Mouse (Mus musculus): Measurements from ENCODE around the gene Ttc34. TPM values are rescaled to one million over a fixed set of nuclear protein-coding genes. Genes with fewer than 3 reads are reported as not detected.

Ttc34 gene
- polyA plus RNA-seq, 1 experiment: not detected

- TF ChIP-seq POLR2A (IDR thresholded peaks at IDR 0.05; ENCODE audit: low read depth, low read length): no peak
- no peak for TF ChIP-seq CTCF (IDR thresholded peaks at IDR 0.05; ENCODE audit: borderline replicate concordance, insufficient read depth, low read length)
- H3K4me1 ChIP-seq (ENCODE audit: control insufficient read depth, insufficient read depth, low read length): no peaks in the 10 kb centered on the region
- no peak overlapping the region for H3K27ac ChIP-seq (ENCODE audit: insufficient read depth, low read length)
- no peak overlapping the region for H3K4me3 ChIP-seq (ENCODE audit: insufficient read depth, low read length)
Measured at GRCm38 (mm10) chr4:154886876-154887592, 49.8 kb downstream of the Ttc34 start.

DNA sequence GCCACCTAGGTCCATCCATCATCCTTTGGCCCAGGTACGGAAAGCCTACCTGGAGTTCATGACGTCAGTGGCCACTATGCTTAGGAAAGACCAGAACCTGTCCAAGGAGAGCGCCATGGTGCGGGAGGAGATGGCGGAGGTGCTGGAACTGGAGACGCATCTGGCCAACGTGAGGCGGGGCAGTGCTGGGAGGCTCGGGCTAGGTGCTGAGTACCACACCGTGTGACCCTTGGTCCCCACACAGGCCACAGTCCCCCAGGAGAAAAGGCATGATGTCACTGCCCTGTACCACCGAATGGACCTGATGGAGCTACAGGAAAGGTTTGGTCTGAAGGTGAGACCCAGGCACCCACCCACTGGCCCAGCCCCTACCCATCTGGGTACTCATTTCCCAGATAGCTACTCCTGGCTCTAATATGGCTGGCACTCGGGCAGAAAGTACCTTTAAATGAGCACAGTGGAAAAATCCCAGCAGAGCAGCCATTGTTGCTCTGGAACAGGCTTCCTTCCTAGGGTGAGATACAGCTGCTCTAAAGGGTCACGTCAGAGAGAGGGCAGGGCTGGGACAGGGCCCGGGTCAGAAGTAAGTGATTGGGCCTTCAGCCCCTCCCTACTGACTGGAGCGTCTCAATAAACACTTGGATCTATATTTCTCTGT lies 50.5 kb downstream of the Ttc34 start:
- TF ChIP-seq CTCF (IDR thresholded peaks at IDR 0.05; ENCODE audit: borderline replicate concordance, insufficient read depth, low read length): no peak
- TF ChIP-seq POLR2A (IDR thresholded peaks at IDR 0.05; ENCODE audit: low read depth, low read length): no peak
- Histone ChIP-seq H3K4me1 (ENCODE audit: control insufficient read depth, insufficient read depth, low read length) (no peaks in the 10 kb centered on the region), H3K4me3 (ENCODE audit: insufficient read depth, low read length) (no peak overlapping the region), H3K27ac (ENCODE audit: insufficient read depth, low read length) (no peak overlapping the region)

DNA sequence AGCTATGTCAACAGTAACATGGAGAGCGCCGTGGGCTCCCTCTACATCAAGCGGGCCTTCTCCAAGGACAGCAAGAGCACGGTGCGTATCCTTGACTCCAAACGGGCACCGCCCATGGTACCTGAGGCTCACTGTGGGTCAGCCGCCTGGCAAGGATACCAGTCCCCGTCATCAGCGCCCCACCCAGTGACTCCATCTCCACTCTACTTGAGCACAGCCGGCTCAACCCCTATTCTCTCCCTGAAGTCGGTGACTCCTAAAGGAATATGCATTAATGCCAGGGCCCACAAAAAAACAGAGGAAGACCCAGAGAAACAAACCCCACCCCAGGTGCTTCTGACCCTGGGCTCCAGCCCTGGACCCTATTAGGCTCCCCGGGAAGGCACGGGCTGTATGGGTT lies 53.6 kb downstream of the Ttc34 start:
- H3K4me1 ChIP-seq (ENCODE audit: control insufficient read depth, insufficient read depth, low read length): no peaks in the 10 kb centered on the region
- no peak for TF ChIP-seq CTCF (IDR thresholded peaks at IDR 0.05; ENCODE audit: borderline replicate concordance, insufficient read depth, low read length)
- TF ChIP-seq POLR2A (IDR thresholded peaks at IDR 0.05; ENCODE audit: low read depth, low read length): no peak
- H3K4me3 ChIP-seq (ENCODE audit: insufficient read depth, low read length): no peak overlapping the region
- no peak overlapping the region for H3K27ac ChIP-seq (ENCODE audit: insufficient read depth, low read length)

DNA sequence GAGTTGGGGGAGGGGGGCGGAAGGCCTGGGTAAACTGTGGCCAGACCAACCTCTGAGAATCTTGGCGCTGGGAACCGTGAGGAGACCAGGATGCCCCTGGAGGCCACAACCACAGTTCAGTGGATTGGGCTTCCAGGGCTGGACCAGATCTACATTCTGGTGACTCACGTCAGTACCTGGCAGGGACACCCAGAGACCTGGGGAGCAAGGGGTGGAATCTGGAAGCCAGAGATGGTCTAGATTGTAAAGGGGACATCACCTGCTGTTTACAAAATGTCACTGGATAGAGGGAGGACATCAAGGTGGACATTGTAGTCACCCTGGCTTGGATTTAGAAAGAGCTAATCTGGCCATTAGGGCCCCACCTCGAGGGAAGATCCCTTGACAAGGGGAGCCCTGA lies 58.3 kb downstream of the Ttc34 start:
- no peak for TF ChIP-seq POLR2A (IDR thresholded peaks at IDR 0.05; ENCODE audit: low read depth, low read length)
- TF ChIP-seq CTCF (IDR thresholded peaks at IDR 0.05; ENCODE audit: borderline replicate concordance, insufficient read depth, low read length): no peak
- Histone ChIP-seq H3K4me1 (ENCODE audit: control insufficient read depth, insufficient read depth, low read length) (no peaks in the 10 kb centered on the region), H3K27ac (ENCODE audit: insufficient read depth, low read length) (no peak overlapping the region), H3K4me3 (ENCODE audit: insufficient read depth, low read length) (no peak overlapping the region)

GRCm38 (mm10) chr4:154897676-154898465 lies 60.6 kb downstream of the Ttc34 start:
- TF ChIP-seq POLR2A (IDR thresholded peaks at IDR 0.05; ENCODE audit: low read depth, low read length): no peak
- no peak for TF ChIP-seq CTCF (IDR thresholded peaks at IDR 0.05; ENCODE audit: borderline replicate concordance, insufficient read depth, low read length)
- Histone ChIP-seq H3K4me3 (ENCODE audit: insufficient read depth, low read length) (peak overlapping the region; percentile 54), H3K4me1 (ENCODE audit: control insufficient read depth, insufficient read depth, low read length) (no peaks in the 10 kb centered on the region), H3K27ac (ENCODE audit: insufficient read depth, low read length) (no peak overlapping the region)

- Histone ChIP-seq H3K4me1 (ENCODE audit: control insufficient read depth, insufficient read depth, low read length) (no peaks in the 10 kb centered on the region), H3K4me3 (ENCODE audit: insufficient read depth, low read length) (peak within 1 kb of the TSS; percentile 54), H3K27ac (ENCODE audit: insufficient read depth, low read length) (no peak within 1 kb of the TSS)
- TF ChIP-seq POLR2A (IDR thresholded peaks at IDR 0.05; ENCODE audit: low read depth, low read length) (peak; percentile 98), CTCF (IDR thresholded peaks at IDR 0.05; ENCODE audit: borderline replicate concordance, insufficient read depth, low read length) (no peak)
Measured at GRCm38 (mm10) chr4:154898506-154899446, 61.5 kb downstream of the Ttc34 start, which contains the start of gene Fam213b. Fam213b (minus strand) TSS chr4:154899135.

- Histone ChIP-seq H3K27ac (ENCODE audit: insufficient read depth, low read length) (no peak overlapping the region), H3K4me3 (ENCODE audit: insufficient read depth, low read length) (no peak overlapping the region), H3K4me1 (ENCODE audit: control insufficient read depth, insufficient read depth, low read length) (no peaks in the 10 kb centered on the region; the same call in 1 of the 2 replicates)
- no peak for TF ChIP-seq CTCF (IDR thresholded peaks at IDR 0.05; ENCODE audit: borderline replicate concordance, insufficient read depth, low read length)
- TF ChIP-seq POLR2A (IDR thresholded peaks at IDR 0.05; ENCODE audit: low read depth, low read length): no peak
Measured at GRCm38 (mm10) chr4:154902371-154902770, 65.1 kb downstream of the Ttc34 start.

- TF ChIP-seq POLR2A (IDR thresholded peaks at IDR 0.05; ENCODE audit: low read depth, low read length) (no peak), CTCF (IDR thresholded peaks at IDR 0.05; ENCODE audit: borderline replicate concordance, insufficient read depth, low read length) (no peak)
- no peaks in the 10 kb centered on the region; the same call in 1 of the 2 replicates for H3K4me1 ChIP-seq (ENCODE audit: control insufficient read depth, insufficient read depth, low read length)
- peak overlapping the region; percentile 56 for H3K4me3 ChIP-seq (ENCODE audit: insufficient read depth, low read length)
- H3K27ac ChIP-seq (ENCODE audit: insufficient read depth, low read length): no peak overlapping the region
Measured at GRCm38 (mm10) chr4:154904185-154905071, 67.2 kb downstream of the Ttc34 start.

Measured in embryonic fibroblast, embryonic 13.5 days (primary cell).